Mouse (Mus musculus) urinary bladder, postnatal 10 days (tissue): ENCODE data around the gene Utrn.

Experiments used
- DNase-seq: peaks from one replicate; pipeline ENCODE4 v3.0.0; 2022; ENCODE audit warnings: low spot score

The Utrn gene

DNA sequence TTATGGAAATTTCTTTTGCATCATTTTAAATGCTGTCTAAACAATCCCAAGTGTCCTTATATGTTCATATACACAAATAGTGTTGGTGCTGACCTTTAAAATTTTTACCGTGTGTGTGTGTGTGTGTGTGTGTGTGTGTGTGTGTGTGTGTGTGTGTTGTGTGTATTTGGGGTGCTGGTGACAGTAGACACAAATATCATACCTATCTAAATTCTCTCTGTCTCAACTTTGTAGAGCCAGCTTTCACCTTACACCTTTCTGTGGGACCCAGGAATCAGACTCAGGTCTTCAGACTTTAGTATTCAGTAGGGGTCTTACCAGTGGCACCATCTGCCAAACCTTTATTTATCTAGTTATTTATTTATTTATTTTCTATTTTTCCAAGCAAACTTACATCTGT is 681 bp upstream of the Utrn start:
- DNase-seq, result no peak

GRCm38 (mm10) chr10:12868189-12869028 is 756 bp downstream of the Utrn start:
- peak; percentile 30 for DNase-seq

DNA sequence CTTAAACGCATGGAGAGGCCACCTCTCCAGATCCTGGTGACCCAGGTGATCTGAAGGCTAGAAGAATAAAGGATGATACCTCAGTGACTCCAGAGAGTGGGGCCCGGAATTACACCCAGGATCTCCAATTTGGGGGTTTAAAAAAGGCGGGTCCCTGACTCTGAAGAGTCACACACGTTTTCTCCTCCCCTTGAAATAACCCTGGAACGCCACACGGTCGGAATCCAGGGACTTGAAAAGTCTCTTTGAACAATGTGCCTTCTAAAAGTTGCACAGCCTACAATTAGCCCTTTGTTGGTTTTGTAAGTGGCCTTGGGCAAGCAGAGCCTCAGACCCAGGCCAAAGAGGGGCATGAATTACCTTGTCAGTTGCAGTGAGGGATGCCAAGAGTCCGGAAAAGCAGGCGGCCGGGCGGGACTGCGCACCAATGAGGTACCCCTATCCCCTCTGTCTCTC is 1.4 kb downstream of the Utrn start:
- no peak for DNase-seq

GRCm38 (mm10) chr10:12866971-12867732 is 2.0 kb downstream of the Utrn start:
- no peak for DNase-seq

- DNase-seq, result no peak
Observed at GRCm38 (mm10) chr10:12865201-12865600, 4.0 kb downstream of the Utrn start.

DNA sequence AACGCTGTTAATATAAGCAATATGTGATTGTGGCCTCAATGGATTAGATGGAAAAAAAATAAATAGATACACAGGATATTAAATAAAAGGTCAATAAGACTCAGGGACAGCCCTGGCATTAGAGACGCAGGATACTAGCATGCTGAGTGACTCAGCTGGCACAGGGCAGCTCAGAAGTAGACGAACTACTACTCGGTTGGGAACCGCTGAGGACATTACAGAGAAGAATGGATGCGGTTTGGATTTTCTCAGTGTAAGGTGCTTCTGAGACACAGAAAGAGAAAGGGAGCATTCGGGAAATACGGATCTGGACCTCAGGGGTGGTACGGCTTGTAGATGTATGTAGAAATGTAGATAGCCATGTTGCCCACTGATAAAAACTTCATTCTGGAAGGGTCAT is 5.6 kb downstream of the Utrn start:
- DNase-seq, result no peak

- no peak for DNase-seq
Observed at GRCm38 (mm10) chr10:12862047-12862446, 7.1 kb downstream of the Utrn start.

DNA sequence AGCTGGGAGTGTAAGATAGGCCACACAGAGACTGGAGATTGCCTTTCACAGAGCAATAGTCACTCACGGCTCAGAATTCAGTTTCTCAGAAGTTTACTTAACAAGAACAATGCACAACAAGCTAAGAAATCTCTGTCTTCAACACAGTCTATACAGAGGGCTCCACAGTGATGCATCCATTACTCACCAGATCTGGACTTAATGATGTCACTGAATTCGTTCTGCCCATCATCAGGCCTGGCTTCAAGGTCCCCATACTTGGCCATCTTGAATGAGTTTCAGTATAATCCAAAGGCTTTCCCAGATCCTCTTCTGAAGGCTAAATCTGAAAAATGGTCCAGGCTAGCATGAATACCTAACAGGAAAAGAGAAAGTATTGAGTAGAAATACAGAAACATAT is 7.8 kb downstream of the Utrn start:
- no peak for DNase-seq

GRCm38 (mm10) chr10:12860765-12861164 is 8.4 kb downstream of the Utrn start:
- no peak for DNase-seq

GRCm38 (mm10) chr10:12860331-12860730 is 8.8 kb downstream of the Utrn start:
- DNase-seq, result no peak

GRCm38 (mm10) chr10:12858017-12858416 is 11.1 kb downstream of the Utrn start:
- no peak for DNase-seq

DNA sequence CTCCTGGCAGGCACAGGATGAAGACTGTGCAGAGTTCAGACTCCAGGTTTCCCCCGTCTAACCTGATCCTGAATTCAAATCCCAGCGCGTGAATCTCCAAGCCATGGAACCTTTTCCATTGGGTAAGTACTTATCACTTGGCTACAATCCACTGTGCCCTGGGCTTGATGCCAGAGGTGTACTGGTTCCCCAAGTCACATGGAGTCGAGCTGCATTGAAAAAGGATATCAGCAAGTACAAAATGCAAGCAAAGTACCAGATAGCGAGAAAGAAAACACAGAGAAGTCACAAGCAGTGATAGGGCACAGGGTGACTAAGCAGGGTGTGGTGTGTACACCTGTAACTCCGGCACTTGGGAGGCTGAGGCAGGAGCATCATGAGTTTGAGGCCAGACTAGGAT is 14.9 kb downstream of the Utrn start:
- no peak for DNase-seq

- DNase-seq, result no peak
Observed at GRCm38 (mm10) chr10:12853776-12854175, 15.4 kb downstream of the Utrn start.

DNA sequence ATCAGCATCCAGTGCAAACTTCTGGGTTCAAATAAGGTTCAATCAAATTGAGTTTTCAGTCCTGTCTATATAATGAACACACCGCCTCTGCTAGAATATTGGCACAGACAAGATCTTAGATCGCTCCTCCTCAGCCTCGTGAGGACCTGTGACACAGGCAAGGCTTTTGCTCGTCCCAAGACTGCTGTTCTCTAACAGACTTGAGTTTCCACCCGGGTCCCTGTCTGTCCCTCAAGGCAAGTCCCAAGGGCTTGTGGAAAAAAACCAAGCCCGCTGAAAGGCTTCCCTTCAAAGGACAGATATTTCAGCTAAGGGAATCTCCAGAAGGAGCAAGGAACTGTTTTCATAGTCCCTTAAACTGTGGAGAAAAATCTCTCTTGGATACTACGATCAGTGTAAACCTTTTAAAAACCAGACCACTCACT is 16.0 kb downstream of the Utrn start:
- no peak for DNase-seq

- DNase-seq, result no peak
Observed at GRCm38 (mm10) chr10:12852416-12853195, 16.6 kb downstream of the Utrn start.

- no peak for DNase-seq
Observed at GRCm38 (mm10) chr10:12850781-12851471, 18.2 kb downstream of the Utrn start.

- no peak for DNase-seq
Observed at GRCm38 (mm10) chr10:12848322-12849108, 20.6 kb downstream of the Utrn start.

DNA sequence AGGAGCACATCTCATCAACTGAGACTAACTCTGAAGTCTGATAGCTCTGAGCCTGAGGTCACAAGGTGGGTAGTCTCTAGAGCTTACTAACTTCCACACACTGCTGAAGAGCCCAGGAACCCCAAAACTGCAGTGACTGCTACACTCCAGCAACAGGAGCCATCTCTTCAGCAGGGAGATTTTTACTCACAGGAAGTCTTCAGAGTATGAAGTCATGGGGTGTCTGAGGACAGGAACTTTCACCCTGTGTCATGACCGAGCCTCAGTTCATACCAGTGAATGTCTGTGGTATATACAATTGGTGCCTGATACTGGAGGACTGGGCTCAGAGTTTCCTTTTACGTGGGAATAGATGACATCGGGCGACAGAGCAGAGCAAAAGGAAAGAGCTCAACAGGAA is 26.6 kb downstream of the Utrn start:
- no peak for DNase-seq

DNA sequence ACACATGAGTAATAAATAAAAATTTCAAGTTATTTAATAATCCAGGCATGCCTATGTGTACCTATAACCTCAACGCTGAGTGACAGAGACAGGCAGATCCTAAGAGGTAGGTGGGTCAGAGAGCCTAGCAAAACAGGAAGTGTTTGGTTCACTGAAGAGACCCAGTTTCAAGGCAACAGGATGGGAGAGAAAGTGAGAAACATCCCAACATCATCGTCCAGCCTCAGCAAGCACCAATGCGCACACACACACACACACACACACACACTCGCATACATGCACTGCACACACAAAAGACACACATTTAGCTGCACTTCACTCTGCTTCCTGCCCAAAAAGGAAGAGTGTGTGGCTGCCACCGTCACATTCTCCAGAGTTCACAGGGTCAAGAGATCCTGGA is 27.7 kb downstream of the Utrn start:
- DNase-seq, result no peak

GRCm38 (mm10) chr10:12837636-12838035 is 31.5 kb downstream of the Utrn start:
- no peak for DNase-seq
